Mouse (Mus musculus) thymus, adult 2 months (tissue): ENCODE data around the gene Zfp444. TPM values are rescaled to one million over a fixed set of nuclear protein-coding genes. Genes with fewer than 3 reads are reported as not detected.

Experiments used
- DNase-seq: peaks from one replicate; pipeline ENCODE4 v3.0.0; 2021
- H3K27ac ChIP-seq: fragments of 200-500 bp; 2 replicates; pipeline ENCODE4 v1.5.1; 2012; ENCODE audit warnings: low read length, control low read depth; ENCODE audit not compliant: control insufficient read depth, insufficient read depth
- H3K27me3 ChIP-seq: fragments of 200-500 bp; 2 replicates; pipeline ENCODE4 v1.6.1; 2012; ENCODE audit warnings: mild to moderate bottlenecking, low read length, moderate library complexity, mixed read lengths; ENCODE audit not compliant: control insufficient read depth, insufficient read depth
- H3K36me3 ChIP-seq: fragments of 200-500 bp; 2 replicates; pipeline ENCODE4 v1.6.1; 2012; ENCODE audit warnings: mild to moderate bottlenecking, low read length, moderate library complexity; ENCODE audit not compliant: control insufficient read depth, insufficient read depth
- H3K4me1 ChIP-seq: fragments of 200-500 bp; replicated peaks from 2 replicates; pipeline ENCODE4 v1.6.1; 2012; ENCODE audit warnings: low read length; ENCODE audit not compliant: control insufficient read depth, insufficient read depth
- H3K4me3 ChIP-seq: fragments of 200-500 bp; 2 replicates; pipeline ENCODE4 v1.5.1; 2012; ENCODE audit warnings: mild to moderate bottlenecking, low read length, control low read depth, moderate library complexity; ENCODE audit not compliant: control insufficient read depth, insufficient read depth
- CTCF ChIP-seq: fragments of 200-500 bp; IDR thresholded peaks from 2 replicates; pipeline ENCODE4 v1.5.1; 2012; ENCODE audit warnings: mild to moderate bottlenecking, control low read depth, low read length, moderate library complexity, borderline replicate concordance; ENCODE audit not compliant: control insufficient read depth, poor library complexity, insufficient read depth; ENCODE audit errors: extremely low read depth
- POLR2A ChIP-seq: fragments of 200-500 bp; IDR thresholded peaks from 2 replicates; pipeline ENCODE4 v1.6.1; 2012; ENCODE audit warnings: mild to moderate bottlenecking, low read length, control low read depth, moderate library complexity; ENCODE audit not compliant: control insufficient read depth, poor library complexity, insufficient read depth; ENCODE audit errors: extremely low read depth
- WGBS: fragments of 180-500 bp; shearing (Covaris S2); methylation state at CpG from one replicate; pipeline ENCODE4 v1.1.7; 2018; 5-methylcytosine and 5-hydroxymethylcytosine counted together
- polyA plus RNA-seq: library from polyadenylated mRNA; depleted of rRNA; stranded (reverse); fragments of >200 nt; gene quantifications from 2 replicates; pipeline ENCODE4 v1.2.3, GENCODE M21; 2012

Zfp444 gene
- polyA plus RNA-seq, 1 experiment = 73.1 TPM

GRCm38 (mm10) chr7:6183802-6184201 lies 11.8 kb downstream of the Zfp444 start:
- Histone ChIP-seq H3K4me3 (no peak overlapping the region), H3K36me3 (peaks cover 14% of the 10 kb centered on the region; the same call in 1 of the 2 replicates), H3K27me3 (no peaks in the 10 kb centered on the region), H3K27ac (no peak overlapping the region), H3K4me1 (no peaks in the 10 kb centered on the region; the same call in 1 of the 2 replicates)
- no peak for DNase-seq
- 94% methylated on average over 19 of the region's 19 CpGs for WGBS
- TF ChIP-seq CTCF = no peak
- no peak for TF ChIP-seq POLR2A

- TF ChIP-seq CTCF (no peak), POLR2A (no peak)
- H3K36me3 ChIP-seq = peaks cover 17% of the 10 kb centered on the region; the same call in 1 of the 2 replicates
- H3K4me1 ChIP-seq = no peaks in the 10 kb centered on the region; the same call in 1 of the 2 replicates
- H3K4me3 ChIP-seq = no peak overlapping the region
- H3K27ac ChIP-seq = no peak overlapping the region
- DNase-seq = no peak
- WGBS = 93% methylated on average over 8 of the region's 8 CpGs
- H3K27me3 ChIP-seq = no peaks in the 10 kb centered on the region
Measured at GRCm38 (mm10) chr7:6184521-6184920, 12.5 kb downstream of the Zfp444 start.

DNA sequence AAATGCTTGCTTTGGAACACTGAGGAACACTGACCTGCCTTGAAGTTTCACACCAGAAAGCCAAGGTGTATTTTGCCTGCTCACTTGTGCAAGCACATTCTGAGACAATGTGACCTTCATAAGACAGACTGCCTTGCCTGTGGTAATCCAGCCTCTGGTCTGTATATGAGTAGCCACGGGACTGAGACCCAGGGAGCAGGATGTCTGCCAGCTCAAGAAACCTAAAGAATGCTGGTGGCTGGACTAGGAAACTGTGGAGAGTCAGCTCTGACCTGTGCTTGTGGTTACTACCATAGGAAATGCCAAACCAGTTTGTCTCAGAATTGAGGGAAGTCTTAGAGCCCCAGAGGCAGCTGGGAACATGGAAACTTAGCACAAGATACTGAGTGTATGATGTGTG lies 13.4 kb downstream of the Zfp444 start:
- H3K4me3 ChIP-seq = no peak overlapping the region
- DNase-seq = no peak
- peaks cover 17% of the 10 kb centered on the region; the same call in 1 of the 2 replicates for H3K36me3 ChIP-seq
- no peaks in the 10 kb centered on the region; the same call in 1 of the 2 replicates for H3K4me1 ChIP-seq
- no peak overlapping the region for H3K27ac ChIP-seq
- 77% methylated on average over 1 of the region's 1 CpGs for WGBS
- TF ChIP-seq POLR2A (no peak), CTCF (no peak)
- no peaks in the 10 kb centered on the region for H3K27me3 ChIP-seq

- 99% methylated on average over 2 of the region's 2 CpGs for WGBS
- Histone ChIP-seq H3K27ac (no peak overlapping the region), H3K4me1 (no peaks in the 10 kb centered on the region; the same call in 1 of the 2 replicates), H3K27me3 (no peaks in the 10 kb centered on the region), H3K36me3 (peaks cover 17% of the 10 kb centered on the region; the same call in 1 of the 2 replicates), H3K4me3 (no peak overlapping the region)
- TF ChIP-seq POLR2A (no peak), CTCF (no peak)
- DNase-seq = no peak
Measured at GRCm38 (mm10) chr7:6186176-6186575, 14.2 kb downstream of the Zfp444 start.

DNA sequence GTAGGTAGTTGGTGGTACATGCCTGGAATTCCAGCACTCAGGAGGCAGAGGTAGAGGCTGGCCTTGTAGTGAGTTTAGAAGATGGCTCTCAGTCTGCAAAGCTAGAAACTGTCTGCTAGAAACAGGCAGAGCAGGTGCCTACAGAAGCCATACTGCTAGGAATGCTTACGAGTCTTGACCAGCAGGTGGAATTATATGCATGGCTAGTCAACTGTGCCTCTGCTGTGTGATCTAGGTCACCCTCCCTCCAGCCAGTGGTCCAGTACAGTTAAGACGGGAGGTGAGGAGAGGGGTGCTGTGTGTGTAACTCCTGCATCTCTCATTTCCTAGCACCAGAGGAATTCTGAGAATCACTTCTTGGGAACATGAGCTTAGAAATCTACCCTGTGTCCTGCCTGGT lies 14.7 kb downstream of the Zfp444 start:
- TF ChIP-seq CTCF (no peak), POLR2A (no peak)
- Histone ChIP-seq H3K36me3 (peaks cover 17% of the 10 kb centered on the region; the same call in 1 of the 2 replicates), H3K4me1 (no peaks in the 10 kb centered on the region; the same call in 1 of the 2 replicates), H3K27ac (no peak overlapping the region), H3K4me3 (no peak overlapping the region), H3K27me3 (no peaks in the 10 kb centered on the region)
- DNase-seq = no peak
- WGBS = 94% methylated on average over 2 of the region's 2 CpGs

DNA sequence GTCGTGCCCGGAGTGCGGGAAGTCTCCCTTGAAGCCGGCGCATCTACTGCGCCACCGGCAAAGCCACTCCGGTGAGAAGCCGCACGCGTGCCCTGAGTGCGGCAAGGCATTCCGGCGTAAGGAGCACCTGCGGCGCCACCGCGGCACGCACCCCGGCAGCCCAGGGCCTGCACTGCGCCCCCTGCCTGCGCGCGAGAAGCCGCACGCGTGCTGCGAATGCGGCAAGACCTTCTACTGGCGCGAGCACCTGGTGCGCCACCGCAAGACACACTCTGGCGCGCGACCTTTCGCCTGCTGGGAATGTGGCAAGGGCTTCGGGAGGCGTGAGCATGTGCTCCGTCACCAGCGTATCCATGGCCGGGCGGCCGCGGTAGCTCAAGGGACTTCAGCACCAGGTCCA lies 17.5 kb downstream of the Zfp444 start:
- no peak for DNase-seq
- Histone ChIP-seq H3K4me1 (no peaks in the 10 kb centered on the region; the same call in 1 of the 2 replicates), H3K27ac (no peak overlapping the region), H3K27me3 (no peaks in the 10 kb centered on the region), H3K36me3 (peaks cover 17% of the 10 kb centered on the region; the same call in 1 of the 2 replicates), H3K4me3 (no peak overlapping the region)
- 96% methylated on average over 45 of the region's 45 CpGs for WGBS
- TF ChIP-seq POLR2A (no peak), CTCF (no peak)

GRCm38 (mm10) chr7:6191376-6191775 lies 19.4 kb downstream of the Zfp444 start:
- DNase-seq = peak; percentile 79
- Histone ChIP-seq H3K4me3 (no peak overlapping the region), H3K36me3 (peaks cover 17% of the 10 kb centered on the region; the same call in 1 of the 2 replicates), H3K27ac (no peak overlapping the region), H3K27me3 (no peaks in the 10 kb centered on the region), H3K4me1 (no peaks in the 10 kb centered on the region; the same call in 1 of the 2 replicates)
- 31% methylated on average over 3 of the region's 3 CpGs for WGBS
- TF ChIP-seq POLR2A (no peak), CTCF (no peak)
